Mouse (Mus musculus): ENCODE measurements around the gene Slc10a6.
A peak's percentile ranks its signal among the peaks of the same experiment; 100 is the strongest.

Slc10a6 gene

DNA sequence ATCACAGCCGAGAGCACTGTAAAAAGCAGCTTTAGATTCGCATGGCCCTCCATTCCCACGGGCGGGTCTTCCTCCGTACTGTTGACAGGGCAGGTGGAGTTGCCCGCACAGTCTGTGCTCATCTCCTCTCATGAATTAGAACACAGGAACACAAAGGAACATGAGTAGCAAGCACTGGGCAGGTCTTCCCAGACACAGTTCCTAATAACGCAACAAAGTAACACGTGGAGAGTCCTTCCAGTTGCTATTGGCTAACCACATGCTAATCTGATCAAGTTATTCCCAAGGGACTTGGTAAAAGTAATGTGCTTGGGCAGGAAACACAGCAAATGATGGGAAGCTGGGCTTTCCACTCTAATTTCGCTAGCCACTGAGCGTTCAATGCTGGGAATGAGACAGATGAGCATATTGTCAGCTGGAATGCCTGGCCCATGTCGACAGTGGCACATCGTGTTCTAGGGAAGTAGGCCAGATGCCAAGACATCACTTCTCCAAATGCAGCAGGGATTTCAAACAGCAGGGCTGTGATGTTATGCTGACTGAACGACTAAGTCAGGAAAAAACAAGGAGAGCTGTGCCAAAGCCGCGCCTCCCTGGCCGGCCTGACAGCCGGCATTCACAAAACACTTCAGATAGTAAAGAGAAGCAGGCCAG lies at the start of gene Slc10a6:
Gene Slc10a6, minus strand, starts transcription at position 293 of the 654 bp plus-strand sequence.
- no peak for DNase-seq (ENCODE audit: low spot score in 2 of 2)

DNA sequence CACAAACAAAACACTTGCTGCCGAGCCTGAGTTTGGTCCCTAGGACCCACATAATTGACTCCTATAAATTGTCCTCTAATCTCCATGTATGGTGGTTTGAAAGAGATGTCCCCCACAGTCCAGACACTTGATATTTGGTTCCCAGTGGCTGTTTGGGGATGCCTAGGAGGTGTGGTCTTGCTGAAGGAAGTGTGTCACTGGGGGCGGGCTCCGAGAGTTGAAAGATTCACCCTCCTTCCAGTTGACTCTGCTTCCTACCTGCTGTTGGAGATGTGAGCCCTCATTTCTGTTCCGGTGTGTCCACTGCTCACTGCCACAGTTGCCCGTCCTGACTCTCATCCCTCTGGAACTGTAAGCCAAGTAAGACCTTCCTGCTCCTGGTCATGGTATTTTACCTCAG lies 49.8 kb upstream of the Slc10a6 start:
- DNase-seq (ENCODE audit: low spot score in 2 of 2): no peak

DNA sequence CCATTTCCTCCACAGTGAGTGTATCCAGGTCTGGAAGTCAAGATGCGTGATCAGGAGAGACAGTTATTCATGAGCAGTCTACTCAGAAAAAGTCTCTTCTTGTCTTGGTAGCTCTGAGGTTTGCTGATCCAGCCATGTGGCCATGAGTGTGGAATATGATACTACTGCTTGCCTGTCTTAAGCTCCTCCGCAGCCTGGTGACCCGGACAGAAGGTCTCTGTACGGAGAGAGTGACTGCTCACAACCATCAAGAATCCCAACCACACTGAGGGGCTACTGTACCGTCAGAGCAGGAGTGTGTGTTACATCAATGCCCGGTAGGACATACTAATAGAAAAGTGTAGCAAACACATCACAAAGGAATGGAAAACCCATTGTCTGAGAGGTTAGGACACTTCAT lies 48.7 kb upstream of the Slc10a6 start:
- no peak for DNase-seq (ENCODE audit: low spot score in 2 of 2)

DNA sequence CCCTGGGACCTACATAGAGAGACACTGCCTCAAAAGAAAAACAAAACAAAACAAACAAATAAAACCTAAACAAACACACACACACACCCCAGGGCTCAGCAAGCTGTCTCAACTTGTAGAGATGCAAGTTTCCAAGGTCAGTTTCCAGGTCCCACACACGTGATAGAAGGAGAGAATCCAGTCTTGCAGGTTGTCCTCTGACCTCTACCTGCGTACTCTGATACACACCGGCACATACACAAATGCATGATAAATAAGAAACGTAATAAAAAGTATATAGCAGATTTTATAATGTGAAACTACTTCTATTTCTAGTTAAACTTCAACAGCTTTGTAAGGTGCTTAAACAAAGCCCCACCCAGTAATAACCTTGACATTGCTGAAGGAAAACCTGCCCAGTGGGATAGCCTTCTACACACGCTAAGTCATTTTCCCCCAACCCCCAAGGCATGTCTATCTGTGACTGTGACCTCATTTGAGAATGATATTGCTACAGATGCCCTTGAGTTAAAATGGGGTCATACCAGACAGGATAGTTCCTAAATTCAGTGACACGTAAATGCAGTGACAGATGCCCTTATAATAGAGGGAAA lies 47.2 kb upstream of the Slc10a6 start:
- no peak for DNase-seq (ENCODE audit: low spot score in 2 of 2)

DNA sequence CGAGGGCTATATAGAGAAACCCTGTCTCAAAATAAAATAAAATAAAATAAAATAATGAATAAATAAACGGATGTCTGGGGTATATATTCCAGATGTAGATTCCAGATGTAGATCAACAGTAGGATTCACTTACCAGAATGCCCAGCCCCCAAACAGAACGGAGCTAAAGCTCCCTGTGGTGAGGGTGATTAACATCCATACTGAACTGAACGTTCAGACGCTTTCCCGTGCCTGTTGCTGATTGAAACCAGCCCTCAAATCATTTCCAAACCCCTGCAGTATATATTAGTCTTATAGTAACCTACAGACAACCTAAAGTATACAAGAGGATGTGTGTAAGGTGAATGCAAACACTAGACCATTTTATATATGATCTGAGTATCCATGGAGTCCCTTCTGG lies 45.3 kb upstream of the Slc10a6 start:
- no peak for DNase-seq (ENCODE audit: low spot score in 2 of 2)

DNA sequence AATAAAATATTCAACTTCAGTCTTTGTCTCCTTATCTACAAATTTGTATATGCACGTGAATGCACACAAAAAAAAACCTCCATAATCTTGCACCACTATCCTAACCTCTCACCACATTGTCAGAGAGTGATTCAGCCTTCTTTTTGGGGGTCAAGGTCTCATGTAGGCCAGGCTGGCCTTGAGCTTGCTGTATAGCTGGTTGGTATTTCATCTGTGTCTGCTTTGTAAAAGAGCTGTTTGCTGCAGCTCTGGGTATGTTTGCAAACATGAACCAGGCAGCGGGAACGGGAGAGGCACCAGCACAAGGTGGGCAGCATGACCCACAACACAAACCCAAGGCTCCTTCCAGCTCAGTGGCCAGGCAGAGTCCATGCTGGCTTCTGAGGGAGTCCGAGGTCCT lies 44.4 kb upstream of the Slc10a6 start:
- no peak for DNase-seq (ENCODE audit: low spot score in 2 of 2)

DNA sequence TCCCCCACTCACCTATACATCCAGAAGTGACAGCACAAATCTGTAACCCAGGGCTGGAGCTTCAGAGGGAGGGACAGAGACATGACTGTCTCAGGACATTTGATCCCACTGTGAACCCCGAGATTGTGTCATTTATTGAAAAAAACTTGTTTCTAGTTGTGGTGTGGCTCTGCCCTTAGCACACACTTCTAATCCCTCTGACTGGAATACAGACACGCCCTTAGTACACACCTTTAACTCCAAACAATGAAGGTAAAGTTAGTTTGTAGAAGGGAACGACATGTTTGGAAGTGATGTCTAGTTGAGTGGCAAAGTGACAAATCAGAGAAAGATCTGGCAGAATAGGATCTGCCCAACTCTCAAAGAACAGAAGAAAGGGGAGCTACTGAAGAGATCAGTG lies 42.7 kb upstream of the Slc10a6 start:
- DNase-seq (ENCODE audit: low spot score in 2 of 2): no peak

DNA sequence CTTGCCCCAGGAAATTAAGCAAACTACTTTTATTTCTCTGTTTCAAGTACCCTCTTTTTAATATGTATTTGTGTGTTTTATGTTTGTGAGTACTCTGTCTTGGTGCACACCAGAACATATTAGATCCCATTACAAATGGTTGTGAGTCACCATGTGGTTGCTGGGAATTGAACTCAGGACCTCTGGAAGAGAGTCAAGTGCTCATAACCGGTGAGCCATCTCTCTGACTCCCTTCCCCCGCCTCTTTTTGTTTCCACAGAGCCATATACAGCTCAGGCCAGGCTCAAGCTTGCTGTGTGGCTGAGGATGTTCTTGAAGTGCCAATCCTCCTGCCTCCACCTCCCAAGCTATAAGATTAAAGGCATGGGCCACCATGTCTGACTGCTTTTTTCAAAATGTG lies 36.7 kb upstream of the Slc10a6 start:
- no peak for DNase-seq (ENCODE audit: low spot score in 2 of 2)

DNA sequence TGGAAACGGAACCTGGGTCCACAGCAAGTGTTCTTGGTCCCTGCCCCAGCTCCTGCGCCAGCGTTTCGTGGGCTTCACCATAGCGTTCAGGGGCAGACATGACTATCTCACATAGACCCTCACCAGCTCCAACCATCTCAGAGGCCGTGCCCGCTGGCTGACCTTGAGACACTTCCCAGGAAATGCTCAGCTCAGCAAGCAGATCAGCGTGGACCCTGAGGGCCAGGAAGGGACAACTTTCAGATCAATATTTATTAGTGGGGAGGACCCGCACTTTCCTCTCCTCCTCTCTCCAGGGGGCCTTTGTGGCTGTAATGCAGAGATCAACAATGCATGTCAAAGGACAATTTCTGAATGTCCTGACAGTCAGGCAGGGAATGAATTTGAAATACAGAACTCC lies 35.7 kb upstream of the Slc10a6 start:
- DNase-seq (ENCODE audit: low spot score in 2 of 2): no peak

DNA sequence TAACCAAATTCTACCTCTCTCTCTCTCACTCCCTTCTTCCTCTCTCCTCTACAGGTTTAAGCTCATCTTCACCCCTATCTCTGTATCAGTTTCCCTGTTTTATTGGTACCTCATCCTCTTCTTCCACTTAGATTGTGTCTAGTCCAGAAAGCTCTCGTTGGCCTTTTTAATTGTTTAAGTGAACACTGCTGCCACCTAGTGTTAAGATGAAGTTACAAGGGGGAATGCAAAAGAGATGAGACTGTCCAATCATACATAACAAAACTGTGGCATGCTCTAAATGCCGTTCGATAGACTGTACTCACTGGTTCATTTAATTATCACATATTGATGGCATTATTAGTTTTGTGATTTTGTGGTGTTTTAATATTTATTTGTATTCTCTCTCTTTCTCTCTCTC lies 30.4 kb upstream of the Slc10a6 start:
- DNase-seq (ENCODE audit: low spot score in 2 of 2): no peak

DNA sequence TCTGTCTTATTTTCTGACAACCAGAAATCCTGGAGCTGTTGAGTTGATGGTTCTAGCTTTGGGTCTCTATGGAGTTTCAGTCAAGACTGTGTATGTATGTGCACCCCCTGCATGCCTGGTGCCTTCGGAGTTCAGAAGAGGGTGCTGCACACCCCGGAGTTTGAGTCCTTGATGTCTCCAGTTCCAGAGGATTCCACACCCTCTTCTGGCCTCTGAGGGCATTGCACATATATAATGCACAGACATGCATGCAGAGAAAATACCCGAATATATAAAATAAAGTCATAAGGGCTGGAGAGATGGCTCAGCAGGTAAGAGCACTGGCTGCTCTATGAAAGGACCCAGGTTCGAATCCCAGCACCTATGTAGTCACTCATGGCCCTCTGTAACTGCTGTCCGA lies 29.7 kb upstream of the Slc10a6 start:
- no peak for DNase-seq (ENCODE audit: low spot score in 2 of 2)

DNA sequence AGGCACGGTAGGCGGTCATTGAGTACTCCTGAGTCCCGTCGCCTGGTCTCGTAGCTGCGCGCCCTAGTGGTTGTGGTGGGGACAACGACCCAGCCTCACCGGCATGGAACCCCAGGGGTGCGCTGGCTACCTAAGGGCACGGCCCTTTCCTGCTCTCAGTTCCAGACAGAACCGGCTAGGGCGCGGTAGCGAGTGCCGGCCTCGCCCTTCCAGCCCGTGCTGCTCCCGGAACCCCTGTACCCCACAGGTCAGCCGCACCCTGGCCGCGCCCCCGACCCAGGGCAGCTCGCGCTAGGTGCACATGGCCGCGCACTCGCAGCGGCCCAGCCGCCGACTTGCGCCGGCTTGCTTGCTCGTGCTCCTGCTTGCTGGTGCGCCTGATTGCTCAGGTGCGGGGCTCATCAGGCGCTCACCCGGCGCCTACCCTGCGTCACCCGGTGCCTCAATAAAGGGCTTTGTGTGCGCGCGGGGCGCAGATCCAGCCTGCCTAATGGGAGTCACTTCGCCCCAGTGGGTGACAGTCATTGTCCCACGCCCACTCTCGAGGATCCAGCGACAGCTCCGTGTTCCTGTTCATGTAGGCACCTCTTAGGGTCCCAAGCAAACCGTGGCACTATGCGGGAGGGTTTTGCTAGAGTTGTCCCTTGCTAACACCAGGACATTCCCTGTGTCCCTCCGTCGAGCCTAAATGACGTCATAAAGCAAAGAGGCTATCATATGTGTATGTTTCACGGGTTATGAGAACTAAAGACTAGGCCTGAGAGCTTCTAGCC lies 26.3 kb upstream of the Slc10a6 start, which contains the start of gene 1700016H13Rik:
Gene 1700016H13Rik, minus strand, starts transcription at position 665 of the 773 bp plus-strand sequence.
- peak; percentile 52 to 74 for DNase-seq (ENCODE audit: low spot score in 2 of 2)

DNA sequence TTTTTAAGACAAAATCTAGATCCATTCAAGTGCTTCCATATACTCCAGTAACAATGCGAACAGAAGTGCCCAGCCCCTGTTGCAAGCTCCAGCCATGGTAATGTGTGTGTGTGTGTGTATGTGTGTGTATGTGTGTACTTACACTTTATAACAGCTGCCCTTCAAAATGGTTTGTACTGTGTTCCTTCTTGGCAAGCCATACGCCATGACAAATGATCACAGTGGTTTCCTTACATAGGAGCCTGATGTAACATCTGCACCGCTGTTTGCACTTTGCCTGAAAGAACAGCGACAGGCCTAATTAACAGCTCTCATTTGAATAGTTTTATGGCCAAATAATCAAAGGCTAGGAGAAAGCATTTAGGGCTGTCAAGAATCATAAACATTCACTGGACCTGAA lies 25.6 kb upstream of the Slc10a6 start:
- no peak for DNase-seq (ENCODE audit: low spot score in 2 of 2)

DNA sequence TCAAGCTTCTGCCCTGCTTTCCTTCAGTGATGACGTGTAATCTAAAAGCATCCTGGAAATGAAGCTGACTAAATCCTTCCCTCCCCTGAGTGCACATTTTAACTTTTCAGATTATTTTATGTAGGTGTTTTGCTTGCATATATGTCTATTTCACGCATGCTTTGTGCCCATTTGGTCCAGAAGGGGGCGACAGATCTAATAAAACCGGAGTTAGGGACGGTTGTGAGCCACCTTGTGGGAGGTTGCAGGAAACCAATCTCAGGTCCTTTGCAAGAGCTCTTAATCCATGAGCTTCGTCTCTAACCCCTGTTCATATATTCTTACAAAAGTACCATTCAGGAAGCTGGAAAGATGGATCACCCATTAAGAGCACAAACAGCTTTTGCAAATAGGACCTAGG lies 25.0 kb upstream of the Slc10a6 start:
- peak in 1 of 2 experiments; percentile 11 for DNase-seq (ENCODE audit: low spot score in 2 of 2)

DNA sequence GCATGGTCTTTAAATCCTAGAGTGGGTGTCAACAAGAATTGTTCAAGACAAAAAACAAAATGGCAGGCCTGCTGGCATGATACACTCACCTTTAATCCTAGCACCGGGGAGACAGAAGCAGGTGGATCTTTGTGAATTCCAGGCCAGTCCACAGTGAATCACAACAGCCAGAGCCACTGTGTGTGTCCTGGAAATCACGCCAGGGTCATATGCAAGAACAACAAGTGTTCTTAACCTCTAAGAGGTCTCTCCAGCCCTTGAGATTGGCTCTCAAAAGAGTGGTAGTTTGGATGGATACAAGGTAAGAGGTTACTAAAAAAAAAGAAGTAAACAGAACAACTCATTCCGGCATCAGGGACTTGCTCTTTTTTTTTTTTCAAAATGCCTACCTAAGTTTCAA lies 18.1 kb upstream of the Slc10a6 start:
- DNase-seq (ENCODE audit: low spot score in 2 of 2): no peak

DNA sequence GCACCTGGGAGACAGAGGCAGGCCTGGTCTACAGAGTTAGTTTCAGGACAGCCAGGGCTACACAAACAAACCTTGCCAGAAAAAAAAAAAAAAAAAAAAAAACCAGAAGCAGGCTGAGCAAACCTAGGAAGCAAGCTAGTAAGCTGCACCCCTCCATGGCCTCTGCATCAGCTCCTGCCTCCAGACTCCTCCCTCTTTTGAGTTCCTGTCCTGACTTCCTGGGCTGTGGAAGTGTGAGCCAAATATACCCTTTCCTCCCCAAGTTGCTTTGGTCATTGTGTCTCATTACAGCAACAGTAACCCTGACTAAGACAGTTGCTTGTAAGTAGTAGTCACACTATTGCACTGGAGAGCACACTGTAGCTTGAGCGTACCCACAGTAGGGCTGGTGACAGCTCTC lies 15.0 kb upstream of the Slc10a6 start:
- no peak for DNase-seq (ENCODE audit: low spot score in 2 of 2)

DNA sequence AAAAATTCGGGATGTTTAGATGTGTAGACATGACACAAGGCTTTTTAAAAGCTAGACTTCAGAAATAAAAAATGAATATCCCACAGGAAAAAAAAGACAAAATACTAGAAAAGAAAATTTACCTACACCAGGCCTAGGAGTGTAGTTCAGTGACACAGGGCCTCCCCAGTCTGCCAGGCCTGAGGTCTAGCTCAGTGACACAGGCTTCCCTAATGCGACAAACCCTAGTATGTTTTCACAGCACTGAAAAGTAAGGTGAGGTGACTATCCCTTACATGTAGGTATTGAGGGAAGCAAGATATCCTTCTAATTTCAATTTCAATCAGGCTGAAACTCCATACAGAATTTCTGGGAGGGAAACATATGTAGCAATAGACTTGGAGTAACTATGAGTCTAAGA lies 8.0 kb upstream of the Slc10a6 start:
- no peak for DNase-seq (ENCODE audit: low spot score in 2 of 2)

DNA sequence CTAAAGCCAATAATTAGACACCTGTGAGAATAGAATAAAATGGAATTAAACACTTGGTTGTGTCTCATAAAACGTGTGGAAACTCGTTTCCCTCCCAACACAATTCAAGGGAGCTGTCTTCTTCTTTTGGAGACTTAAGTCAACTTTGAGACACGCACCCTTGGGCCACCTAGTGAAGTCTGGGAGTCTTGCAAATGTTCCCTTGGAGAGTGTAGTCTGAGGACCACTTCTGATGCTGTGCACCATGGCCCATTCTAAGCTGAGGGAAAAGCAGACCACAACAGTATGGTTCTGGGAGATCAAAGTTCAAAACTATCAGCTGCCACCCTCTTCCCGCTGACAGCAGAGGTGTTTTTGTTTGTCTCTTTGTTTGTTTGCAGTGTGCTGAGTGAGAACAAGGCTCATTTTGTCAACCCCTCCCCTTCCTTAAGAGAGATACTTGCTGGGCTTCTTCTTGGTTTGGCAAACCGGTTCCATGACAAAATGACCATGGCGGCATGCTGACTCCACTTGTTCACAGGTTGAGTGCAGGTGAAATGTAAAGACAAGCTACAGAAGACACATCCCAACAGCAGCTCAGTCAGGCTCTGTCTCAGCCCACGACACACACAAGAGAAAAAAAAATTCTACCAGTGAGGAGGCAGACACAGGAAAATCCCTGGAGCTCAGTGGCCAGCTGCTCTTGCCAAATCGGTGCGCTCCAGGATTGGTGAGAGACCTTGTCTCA lies 814 bp upstream of the Slc10a6 start:
- no peak for DNase-seq (ENCODE audit: low spot score in 2 of 2)

DNA sequence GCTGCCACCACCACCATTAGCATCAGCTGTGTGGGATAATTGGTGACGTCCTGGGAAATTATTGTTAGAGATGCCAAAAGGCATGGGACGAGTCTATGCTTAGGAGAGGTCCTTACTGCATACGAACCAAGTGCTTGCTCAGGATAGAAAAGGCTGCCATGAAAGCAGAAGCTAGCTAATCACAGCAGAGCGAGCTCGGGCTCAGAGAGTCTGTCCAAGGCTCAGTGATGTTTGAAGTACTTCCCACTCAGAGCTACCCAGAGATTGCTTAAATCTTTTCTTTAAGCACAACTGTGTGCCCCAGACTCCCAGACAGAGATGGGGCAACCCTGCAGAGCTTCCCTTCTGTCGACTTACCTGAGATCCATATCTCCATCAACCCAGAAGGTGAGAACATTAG lies 704 bp downstream of the Slc10a6 start:
- DNase-seq (ENCODE audit: low spot score in 2 of 2): no peak

DNA sequence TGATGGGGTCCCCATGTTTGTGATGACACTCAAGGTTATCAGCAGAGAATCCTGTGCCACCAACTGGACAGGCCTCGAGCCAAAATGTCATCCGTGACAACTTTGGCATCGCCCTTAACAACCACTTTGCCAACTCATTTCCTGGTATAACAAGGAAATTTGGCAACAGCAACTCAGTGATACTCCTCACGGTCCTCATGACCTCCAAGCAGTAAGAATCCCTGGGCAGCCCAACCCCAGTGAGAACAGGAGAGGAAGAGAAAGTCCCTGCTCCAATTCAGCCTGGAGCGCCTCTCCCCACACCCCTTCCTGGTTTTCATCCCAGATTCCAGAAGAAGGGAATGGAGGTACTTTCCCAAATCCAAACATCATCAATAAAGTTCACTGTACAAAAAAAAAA lies 4.4 kb downstream of the Slc10a6 start:
- DNase-seq (ENCODE audit: low spot score in 2 of 2): no peak

DNA sequence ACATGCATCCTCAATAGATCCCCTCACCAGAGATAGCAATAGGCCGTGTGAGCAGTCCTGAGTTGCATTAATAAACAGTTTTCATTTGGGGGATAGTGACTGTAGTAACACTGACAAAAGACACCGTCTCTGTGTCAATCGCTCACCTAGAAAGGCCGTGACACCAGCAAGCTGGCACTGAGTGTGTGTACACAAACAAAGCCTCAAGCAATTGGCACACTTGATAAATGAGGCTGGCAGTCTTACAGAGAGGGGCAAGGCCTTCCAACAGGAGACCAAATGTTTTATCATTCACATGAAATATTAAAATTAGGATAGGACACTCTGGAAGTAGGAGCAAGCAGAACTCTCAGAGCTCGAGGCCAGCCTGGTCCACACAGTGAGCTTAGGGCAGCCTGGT lies 6.9 kb downstream of the Slc10a6 start:
- no peak for DNase-seq (ENCODE audit: low spot score in 2 of 2)

DNA sequence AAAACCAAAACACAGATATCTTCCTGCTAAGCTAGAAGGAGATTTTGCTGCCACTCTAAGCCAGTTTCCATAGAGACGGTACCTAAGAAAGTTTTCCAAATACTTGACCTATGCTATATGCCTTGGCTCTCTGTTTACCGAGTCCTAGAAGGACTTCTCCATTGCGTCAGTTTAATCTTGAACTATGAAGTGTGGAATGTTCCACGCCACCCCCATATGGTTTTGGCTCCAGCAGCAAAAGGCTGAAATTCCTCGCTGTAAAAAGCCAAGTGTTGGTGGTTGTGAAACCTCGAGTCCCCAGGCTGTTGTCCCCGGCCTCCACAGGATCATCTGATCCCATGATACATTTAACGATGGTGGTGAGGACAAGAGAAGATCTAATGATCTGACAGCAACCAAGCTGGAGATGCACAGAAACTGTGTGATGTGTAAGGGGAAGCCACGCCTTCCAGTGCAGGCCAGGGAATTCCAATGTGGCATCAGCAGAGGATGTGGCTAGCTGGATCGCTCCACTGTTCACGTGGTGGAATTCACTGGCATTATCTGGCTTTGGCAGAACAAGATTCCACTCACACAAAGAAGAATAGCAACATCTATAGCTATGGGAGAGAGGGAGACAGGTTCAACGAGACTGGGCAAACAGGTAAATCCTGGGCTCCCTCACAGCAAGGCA lies 8.8 kb downstream of the Slc10a6 start:
- no peak for DNase-seq (ENCODE audit: low spot score in 2 of 2)
